Mouse (Mus musculus): ENCODE measurements around the gene 1700086D15Rik.

DNA sequence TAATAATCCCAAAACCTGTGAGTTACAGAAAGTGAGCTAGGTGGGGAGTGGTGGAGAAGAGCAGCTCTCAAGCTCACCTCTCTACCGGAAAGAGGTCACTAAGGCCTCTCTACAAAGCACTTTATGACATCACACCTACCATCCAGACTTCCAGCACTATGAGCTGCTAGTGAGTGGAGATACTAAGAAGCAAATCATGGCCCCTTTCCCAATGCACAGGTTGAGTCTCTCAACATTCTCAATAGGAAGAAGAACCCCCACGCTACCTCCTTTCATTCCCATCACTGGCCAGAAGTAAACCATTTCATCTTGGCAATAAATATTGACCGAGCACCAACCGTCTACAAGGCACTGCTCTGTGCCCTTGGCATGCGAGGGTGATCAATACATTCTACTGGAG lies at the start of gene 1700086D15Rik:
- TF ChIP-seq POLR2A (IDR thresholded peaks at IDR 0.05; ENCODE audit: low read depth, low read length) (no peak), CTCF (conservative IDR thresholded peaks at IDR 0.05; ENCODE audit: insufficient read depth, insufficient read length, low read depth, low read length) (no peak)

All from kidney, adult 2 months (tissue).